Mouse (Mus musculus) heart, embryonic 16.5 days (tissue): Measurements from ENCODE around the gene Zfp644. TPM values are rescaled to one million over a fixed set of nuclear protein-coding genes. Genes with fewer than 3 reads are reported as not detected.
"Not testable (repeated sequence)": the region's sequence is repeated elsewhere in the genome, so short reads cannot be mapped to it uniquely, and the experiment has no call there.

Source experiments
- ATAC-seq: fragments of 200-750 bp; cut with Nextera tagmentation; replicated peaks from 2 replicates; pipeline ENCODE4 v1.8.0; 2017; ENCODE audit warnings: moderate number of reproducible peaks; ENCODE audit not compliant: insufficient read depth, low FRiP score; ENCODE audit errors: extremely low read depth
- H3K27ac ChIP-seq: fragments of 300-500 bp; sonication (generic); 2 replicates; pipeline ENCODE4 v1.5.1; 2014; ENCODE audit warnings: mild to moderate bottlenecking, low read length, control low read depth, moderate library complexity
- H3K27me3 ChIP-seq: fragments of 300-500 bp; sonication (generic); 2 replicates; pipeline ENCODE4 v1.6.1; 2014; ENCODE audit warnings: low read length, mixed read lengths; ENCODE audit not compliant: control insufficient read depth, insufficient read depth
- H3K36me3 ChIP-seq: fragments of 300-500 bp; sonication (generic); 2 replicates; pipeline ENCODE4 v1.6.1; 2014; ENCODE audit not compliant: control insufficient read depth, insufficient read depth
- H3K4me1 ChIP-seq: fragments of 300-500 bp; sonication (generic); 2 replicates; pipeline ENCODE4 v1.6.1; 2014; ENCODE audit warnings: low read length, mixed read lengths; ENCODE audit not compliant: control insufficient read depth, insufficient read depth
- H3K4me2 ChIP-seq: fragments of 300-500 bp; sonication (generic); 2 replicates; pipeline ENCODE4 v1.6.1; 2014; ENCODE audit warnings: low read depth, mild to moderate bottlenecking, control low read depth, low read length
- H3K4me3 ChIP-seq: fragments of 300-500 bp; sonication (generic); 2 replicates; pipeline ENCODE4 v1.5.1; 2014; ENCODE audit warnings: mild to moderate bottlenecking, control low read depth, low read length
- H3K9ac ChIP-seq: fragments of 300-500 bp; sonication (generic); 2 replicates; pipeline ENCODE4 v1.6.1; 2014; ENCODE audit warnings: low read length, control low read depth
- H3K9me3 ChIP-seq: fragments of 300-500 bp; sonication (generic); replicated peaks from 2 replicates; pipeline ENCODE4 v1.6.1; 2016; ENCODE audit warnings: low read length; ENCODE audit not compliant: control insufficient read depth
- WGBS: fragments of 180-500 bp; shearing (Covaris S2); extraction: QIAGEN DNeasy Blood & Tissue Kit; methylation state at CpG from one replicate; pipeline ENCODE4 v1.1.7; 2014; 5-methylcytosine and 5-hydroxymethylcytosine counted together
- polyA plus RNA-seq: library from polyadenylated mRNA; unstranded; fragments of >200 nt; fragmentation: Nextera tagmentation; extraction: Ambion mirVana; gene quantifications from 2 replicates; pipeline ENCODE4 v1.2.1, GENCODE M21; 2015

The Zfp644 gene
- polyA plus RNA-seq, 1 experiment from 2014 or later: 35.8 TPM

GRCm38 (mm10) chr5:106679659-106680058 lies 17.4 kb downstream of the Zfp644 start:
- no peak for ATAC-seq
- Histone ChIP-seq H3K4me3 (no peak overlapping the region), H3K9ac (no peak overlapping the region), H3K36me3 (peaks cover 3% of the 10 kb centered on the region; the same call in 1 of the 2 replicates), H3K4me2 (no peak overlapping the region), H3K27ac (no peak overlapping the region), H3K9me3 (no peaks in the 10 kb centered on the region), H3K27me3 (no peaks in the 10 kb centered on the region), H3K4me1 (0 out of 2 replicates have a peak, but pooled peaks cover 7% of the 10 kb centered on the region)
- 94% methylated on average over 1 of the region's 1 CpGs for WGBS

DNA sequence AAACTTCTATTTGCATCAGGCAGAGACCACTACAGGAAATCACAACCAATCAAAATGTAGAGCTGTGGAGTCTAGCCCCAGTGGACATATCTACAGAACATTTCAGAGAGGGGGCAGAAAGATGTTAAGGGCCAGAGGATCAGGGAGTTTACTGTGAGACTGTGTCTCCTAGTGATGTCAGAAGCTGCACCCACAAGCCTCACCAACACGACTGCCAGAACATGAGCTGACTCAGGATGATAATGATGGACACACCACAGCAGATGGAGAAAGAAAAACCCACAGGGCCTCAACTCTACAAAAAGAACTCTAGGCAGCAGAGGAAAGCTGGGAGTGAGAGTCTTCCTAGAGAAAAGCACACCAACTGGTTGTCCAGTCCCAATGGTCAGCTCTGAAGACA lies 18.3 kb downstream of the Zfp644 start:
- H3K4me2 ChIP-seq, ATAC-seq, H3K36me3 ChIP-seq, H3K27me3 ChIP-seq, H3K9me3 ChIP-seq, H3K4me3 ChIP-seq, H3K9ac ChIP-seq, H3K27ac ChIP-seq: not testable (repeated sequence)
- peaks cover 14% of the 10 kb centered on the region for H3K4me1 ChIP-seq
- WGBS: 29% methylated on average over 1 of the region's 1 CpGs

- Histone ChIP-seq H3K27me3 (no peaks in the 10 kb centered on the region), H3K4me3 (no peak overlapping the region), H3K9ac (no peak overlapping the region), H3K4me2 (no peak overlapping the region), H3K4me1 (peaks cover 18% of the 10 kb centered on the region), H3K36me3 (peaks cover 3% of the 10 kb centered on the region; the same call in 1 of the 2 replicates), H3K27ac (no peak overlapping the region), H3K9me3 (no peaks in the 10 kb centered on the region)
- 84% methylated on average over 9 of the region's 9 CpGs for WGBS
- ATAC-seq: 0 out of 2 replicates have a peak, but pooled peaks have one; percentile 21
These were observed 20.3 kb downstream of the Zfp644 start for GRCm38 (mm10) chr5:106676784-106677183.

GRCm38 (mm10) chr5:106672597-106672996 lies 24.5 kb downstream of the Zfp644 start:
- no peak overlapping the region for H3K9ac ChIP-seq
- H3K4me1 ChIP-seq: peaks cover 16% of the 10 kb centered on the region
- H3K9me3 ChIP-seq: no peaks in the 10 kb centered on the region
- no peak for ATAC-seq
- H3K27me3 ChIP-seq: no peaks in the 10 kb centered on the region
- H3K36me3 ChIP-seq: no peaks in the 10 kb centered on the region
- no peak overlapping the region for H3K27ac ChIP-seq
- no peak overlapping the region for H3K4me2 ChIP-seq
- H3K4me3 ChIP-seq: no peak overlapping the region

- Histone ChIP-seq H3K36me3 (peaks cover 3% of the 10 kb centered on the region; the same call in 1 of the 2 replicates), H3K27ac (peak overlapping the region; percentile 59), H3K27me3 (no peaks in the 10 kb centered on the region), H3K9ac (no peak overlapping the region), H3K4me1 (peaks cover 16% of the 10 kb centered on the region), H3K4me2 (no peak overlapping the region), H3K9me3 (0 out of 2 replicates have a peak, but pooled peaks cover 1% of the 10 kb centered on the region), H3K4me3 (no peak overlapping the region)
- 52% methylated on average over 3 of the region's 3 CpGs for WGBS
- ATAC-seq: peak; percentile 69
These were observed 25.2 kb downstream of the Zfp644 start for GRCm38 (mm10) chr5:106671893-106672292.

- Histone ChIP-seq H3K4me1 (peaks cover 2% of the 10 kb centered on the region; the same call in 1 of the 2 replicates), H3K4me2 (no peak overlapping the region), H3K27me3 (no peaks in the 10 kb centered on the region), H3K9me3 (0 out of 2 replicates have a peak, but pooled peaks cover 2% of the 10 kb centered on the region), H3K36me3 (peaks cover 11% of the 10 kb centered on the region), H3K27ac (no peak overlapping the region), H3K9ac (no peak overlapping the region), H3K4me3 (no peak overlapping the region)
- WGBS: 67% methylated on average over 4 of the region's 4 CpGs
- no peak for ATAC-seq
These were observed 32.2 kb downstream of the Zfp644 start for GRCm38 (mm10) chr5:106664910-106665309.

GRCm38 (mm10) chr5:106660867-106661266 lies 36.2 kb downstream of the Zfp644 start:
- Histone ChIP-seq H3K36me3 (peaks cover 8% of the 10 kb centered on the region), H3K9me3 (no peaks in the 10 kb centered on the region), H3K4me3 (no peak overlapping the region), H3K4me1 (peaks cover 2% of the 10 kb centered on the region; the same call in 1 of the 2 replicates), H3K27ac (no peak overlapping the region), H3K27me3 (no peaks in the 10 kb centered on the region), H3K4me2 (no peak overlapping the region), H3K9ac (no peak overlapping the region)
- WGBS: 52% methylated on average over 1 of the region's 1 CpGs
- no peak for ATAC-seq

DNA sequence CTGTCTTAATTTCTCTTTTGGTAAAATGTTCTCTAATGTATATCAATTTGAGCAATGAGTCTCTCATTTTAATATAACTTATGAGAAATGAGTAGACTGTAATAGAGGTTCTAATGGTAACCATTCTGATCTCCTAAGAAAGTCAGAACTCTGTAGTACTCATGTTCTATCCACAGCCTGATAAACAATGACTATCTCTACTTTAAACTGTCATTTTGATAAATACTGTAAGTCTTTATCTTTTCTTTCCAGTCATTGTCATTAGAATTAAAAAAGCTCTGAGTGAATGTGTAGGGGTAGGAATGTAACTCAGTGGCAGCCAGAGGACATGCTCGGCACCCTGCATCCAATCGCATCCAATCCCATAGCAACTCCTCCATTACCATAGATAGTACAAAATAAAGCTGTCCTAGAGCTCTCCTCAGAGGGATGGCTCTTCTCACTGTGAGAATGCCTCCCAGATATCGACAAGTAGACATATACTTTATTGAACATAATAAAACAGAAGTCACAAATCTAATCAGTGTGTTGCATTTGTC lies 44.2 kb downstream of the Zfp644 start:
- Histone ChIP-seq H3K36me3 (peaks cover 5% of the 10 kb centered on the region; the same call in 1 of the 2 replicates), H3K27me3 (no peaks in the 10 kb centered on the region), H3K4me3 (no peak overlapping the region), H3K4me2 (no peak overlapping the region), H3K4me1 (no peaks in the 10 kb centered on the region), H3K27ac (no peak overlapping the region), H3K9me3 (0 out of 2 replicates have a peak, but pooled peaks cover 2% of the 10 kb centered on the region), H3K9ac (no peak overlapping the region)
- ATAC-seq: no peak
- WGBS: 74% methylated on average over 3 of the region's 3 CpGs

GRCm38 (mm10) chr5:106652220-106652753 lies 44.8 kb downstream of the Zfp644 start:
- no peak overlapping the region for H3K27ac ChIP-seq
- ATAC-seq: no peak
- H3K9ac ChIP-seq: no peak overlapping the region
- no peaks in the 10 kb centered on the region for H3K27me3 ChIP-seq
- no peaks in the 10 kb centered on the region for H3K4me1 ChIP-seq
- peaks cover 5% of the 10 kb centered on the region; the same call in 1 of the 2 replicates for H3K36me3 ChIP-seq
- H3K9me3 ChIP-seq: 0 out of 2 replicates have a peak, but pooled peaks cover 2% of the 10 kb centered on the region
- H3K4me3 ChIP-seq: no peak overlapping the region
- H3K4me2 ChIP-seq: no peak overlapping the region
- WGBS: 77% methylated on average over 4 of the region's 4 CpGs
